13 mouse cellular contexts compared by ENCODE assay signal in genomic region chr4:86887879-86888278, GRCm38 (mm10). TPM values are rescaled to one million over a fixed set of nuclear protein-coding genes. Genes with fewer than 3 reads are reported as not detected.
DNase-seq lines count a peak whose midpoint lies in the region; ATAC-seq and TF ChIP-seq lines count a peak whose summit lies in the region.
"Had no signal": no experiment of that assay in that cellular context is flagged by ENCODE, and none has a peak within 500 bp of the region (broad histone marks: within the 10 kb centered on the region; RNA-seq: fewer than 3 reads in every experiment).

No protein-coding gene starts in this region.

- no peak for DNase-seq in forebrain, postnatal 0 days
- no peak for DNase-seq in forebrain, embryonic 10.5 days (ENCODE audit: extremely low spot score, low spot score)
- peak; percentile 42 for DNase-seq in lung, postnatal 36 days
- DNase-seq in lung, adult 18-20 months: no peak
- no peak for DNase-seq in brain, embryonic 14.5 days (ENCODE audit: low read depth)
- DNase-seq in thymus, postnatal 25 days: peak; percentile 15
- DNase-seq in ovary, postnatal 36 days (ENCODE audit: low spot score): no peak
- DNase-seq in hindbrain, embryonic 11.5 days (ENCODE audit: low spot score): no peak
- DNase-seq: adrenal gland, postnatal 10 days; cerebellum, adult 9-11 months; right cerebral cortex, adult 18-20 months had no signal

- H3K27me3 ChIP-seq in forebrain, postnatal 0 days (ENCODE audit: insufficient read depth, low read length): no peaks in the 10 kb centered on the region
- no peaks in the 10 kb centered on the region for H3K27me3 ChIP-seq in forebrain, embryonic 10.5 days (ENCODE audit: poor library complexity, severe bottlenecking)
- no peaks in the 10 kb centered on the region for H3K27me3 ChIP-seq in hindbrain, embryonic 11.5 days (ENCODE audit: control insufficient read depth, insufficient read depth, low read length)
- H3K27me3 ChIP-seq: heart, embryonic 15.5 days had no signal

- WGBS in forebrain, postnatal 0 days: 68% methylated on average over 5 of the region's 5 CpGs
- 73% methylated on average over 5 of the region's 5 CpGs for WGBS in forebrain, embryonic 10.5 days
- 70% methylated on average over 5 of the region's 5 CpGs for WGBS in hindbrain, embryonic 11.5 days

- no peak for ATAC-seq in forebrain, postnatal 0 days
- ATAC-seq in hindbrain, embryonic 11.5 days (ENCODE audit: low FRiP score): no peak

- TF ChIP-seq POLR2A in brain, embryonic 14.5 days (IDR thresholded peaks at IDR 0.05; ENCODE audit: borderline replicate concordance, extremely low read depth, insufficient read depth, insufficient read length, poor library complexity, severe bottlenecking): no peak

- H3K4me3 ChIP-seq in forebrain, postnatal 0 days (ENCODE audit: low read depth, low read length): no peak overlapping the region
- H3K4me3 ChIP-seq in forebrain, embryonic 10.5 days: no peak overlapping the region
- no peak overlapping the region for H3K4me3 ChIP-seq in hindbrain, embryonic 11.5 days (ENCODE audit: low read depth, low read length)
- H3K4me3 ChIP-seq: heart, embryonic 15.5 days had no signal

- peak; percentile 18; the same call in 1 of the 2 replicates for TF ChIP-seq CTCF in forebrain, postnatal 0 days (IDR thresholded peaks at IDR 0.05; ENCODE audit: low read depth)
- peak; percentile 9; the same call in 1 of the 2 replicates for TF ChIP-seq CTCF in brain, embryonic 14.5 days (IDR thresholded peaks at IDR 0.05; ENCODE audit: borderline replicate concordance, extremely low read depth, insufficient read depth, insufficient read length)

- no peak overlapping the region for H3K27ac ChIP-seq in forebrain, postnatal 0 days (ENCODE audit: low read depth, low read length)
- H3K27ac ChIP-seq in forebrain, embryonic 10.5 days: no peak overlapping the region
- no peak overlapping the region for H3K27ac ChIP-seq in hindbrain, embryonic 11.5 days (ENCODE audit: low read depth, low read length)
- H3K27ac ChIP-seq: macrophage had no signal

- H3K4me2 ChIP-seq in forebrain, postnatal 0 days (ENCODE audit: low read depth): no peak overlapping the region
- no peak overlapping the region for H3K4me2 ChIP-seq in hindbrain, embryonic 11.5 days (replicated peaks; ENCODE audit: low read depth, low read length)

- no peaks in the 10 kb centered on the region for H3K9me3 ChIP-seq in forebrain, postnatal 0 days (ENCODE audit: low read length)
- no peaks in the 10 kb centered on the region for H3K9me3 ChIP-seq in forebrain, embryonic 10.5 days
- no peaks in the 10 kb centered on the region for H3K9me3 ChIP-seq in hindbrain, embryonic 11.5 days (ENCODE audit: control insufficient read depth, low read length)
- H3K9me3 ChIP-seq: heart, embryonic 15.5 days had no signal

- no peak overlapping the region for H3K9ac ChIP-seq in forebrain, postnatal 0 days
- no peak overlapping the region for H3K9ac ChIP-seq in hindbrain, embryonic 11.5 days (ENCODE audit: low read depth, low read length)
- H3K9ac ChIP-seq: heart, embryonic 15.5 days had no signal

- H3K36me3 ChIP-seq in forebrain, postnatal 0 days (ENCODE audit: insufficient read depth): no peaks in the 10 kb centered on the region
- H3K36me3 ChIP-seq in forebrain, embryonic 10.5 days (replicated peaks): no peaks in the 10 kb centered on the region
- no peaks in the 10 kb centered on the region for H3K36me3 ChIP-seq in hindbrain, embryonic 11.5 days (ENCODE audit: control insufficient read depth, insufficient read depth, low read length)

- no peaks in the 10 kb centered on the region for H3K4me1 ChIP-seq in forebrain, postnatal 0 days (ENCODE audit: insufficient read depth)
- H3K4me1 ChIP-seq in forebrain, embryonic 10.5 days: no peaks in the 10 kb centered on the region
- no peaks in the 10 kb centered on the region for H3K4me1 ChIP-seq in hindbrain, embryonic 11.5 days (replicated peaks; ENCODE audit: control insufficient read depth, insufficient read depth, low read length)

RNA-seq across cellular contexts. Expression of gene Acer2, which starts 13.7 kb away (rescaled TPM):
- 6.5 and 9.6 TPM in 2 replicates for total RNA-seq in forebrain, postnatal 0 days (2014; rRNA removed)
- polyA plus RNA-seq in forebrain, postnatal 0 days (2015; fragmentation: Nextera tagmentation; extraction: Ambion mirVana): 8.1 and 11.4 TPM in 2 replicates
- 8.0 and 8.8 TPM in 2 replicates for polyA plus RNA-seq in forebrain, embryonic 10.5 days (2016; fragmentation: Nextera tagmentation; extraction: Ambion mirVana)
- polyA plus RNA-seq in brain, embryonic 14.5 days (2012; rRNA removed): 8.9 and 12.7 TPM in 2 replicates
- 11.0 and 12.9 TPM in 2 replicates for polyA plus RNA-seq in hindbrain, embryonic 11.5 days (2014; fragmentation: Nextera tagmentation; extraction: Ambion mirVana)

RNA-seq across cellular contexts. Expression of gene Rps6, which starts 30.7 kb away (rescaled TPM):
- total RNA-seq in forebrain, postnatal 0 days (2014; rRNA removed): 1,164 and 1,444 TPM in 2 replicates
- polyA plus RNA-seq in forebrain, postnatal 0 days (2015; fragmentation: Nextera tagmentation; extraction: Ambion mirVana): 342 and 386 TPM in 2 replicates
- polyA plus RNA-seq in forebrain, embryonic 10.5 days (2016; fragmentation: Nextera tagmentation; extraction: Ambion mirVana): 678 and 683 TPM in 2 replicates
- 1,052 and 1,195 TPM in 2 replicates for polyA plus RNA-seq in brain, embryonic 14.5 days (2012; rRNA removed)
- 643 and 708 TPM in 2 replicates for polyA plus RNA-seq in hindbrain, embryonic 11.5 days (2014; fragmentation: Nextera tagmentation; extraction: Ambion mirVana)

Comparison
In these comparisons a context has a peak if more than half of its experiments do, and no peak if none do; other contexts are left out.
1. DNase-seq: peak in lung, postnatal 36 days (single experiment) and thymus, postnatal 25 days (single experiment); none in forebrain, postnatal 0 days (single experiment), forebrain, embryonic 10.5 days (single experiment), lung, adult 18-20 months (0 of 2), brain, embryonic 14.5 days (single experiment), ovary, postnatal 36 days (single experiment) and hindbrain, embryonic 11.5 days (single experiment).